Mouse (Mus musculus) spleen, adult 2 months (tissue): Measurements from ENCODE around the gene Kcnt2.

Experiments
- CTCF ChIP-seq: fragments of 200-500 bp; IDR thresholded peaks from 2 replicates; pipeline ENCODE4 v1.5.1; 2011; ENCODE audit warnings: mild to moderate bottlenecking, inconsistent platforms; ENCODE audit not compliant: insufficient read depth, insufficient read length, insufficient replicate concordance; ENCODE audit errors: extremely low read depth
- POLR2A ChIP-seq: fragments of 200-500 bp; IDR thresholded peaks from 2 replicates; pipeline ENCODE4 v1.6.1; 2011; ENCODE audit warnings: low read depth, low read length, inconsistent platforms

DNA sequence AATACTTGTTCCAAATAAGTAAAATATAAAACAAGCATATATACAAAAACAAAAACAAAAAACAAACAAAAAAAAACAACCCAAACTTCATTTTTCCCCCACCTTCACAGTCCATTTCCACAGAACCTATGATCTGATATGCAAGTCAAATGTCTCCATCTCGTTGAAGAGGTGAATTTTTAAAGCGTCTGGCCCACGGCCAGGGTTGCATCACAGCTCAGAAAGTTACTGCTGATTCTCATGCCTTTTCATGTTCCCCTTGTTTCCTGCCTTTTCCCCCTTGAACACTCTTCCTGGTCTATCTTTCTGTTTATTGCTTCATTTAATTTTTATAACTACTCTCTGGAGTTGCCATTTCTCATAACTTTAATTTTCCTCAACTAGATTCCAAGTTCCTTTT lies 18.7 kb downstream of the Kcnt2 start:
- TF ChIP-seq CTCF = no peak
- TF ChIP-seq POLR2A = no peak
